In the genomic region with DNA sequence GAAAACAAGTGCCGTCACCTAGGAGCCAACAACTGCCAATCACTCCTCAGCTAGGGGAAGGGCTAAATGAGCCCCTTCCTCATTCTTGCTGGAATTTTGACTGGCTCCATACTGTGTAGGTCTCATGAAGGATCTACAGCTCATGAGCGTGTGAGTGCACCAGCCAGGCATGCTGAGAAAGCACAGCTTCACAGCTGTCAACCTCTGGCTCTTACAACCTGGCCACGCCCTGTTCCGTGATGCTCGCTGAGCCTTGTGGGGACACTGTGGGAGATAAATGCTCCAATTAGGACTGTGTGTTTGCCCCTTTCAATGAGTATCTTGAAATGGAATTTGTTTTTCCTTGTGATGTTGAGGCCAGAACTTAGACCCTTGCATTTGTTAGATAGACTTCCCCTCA, we compare ENCODE assay signal across 18 mouse cellular contexts. TPM values are rescaled to one million over a fixed set of nuclear protein-coding genes. Genes with fewer than 3 reads are reported as not detected.
"Had no signal": no experiment of that assay in that cellular context is flagged by ENCODE, and none has a peak within 500 bp of the region (broad histone marks: within the 10 kb centered on the region; RNA-seq: fewer than 3 reads in every experiment).

No protein-coding gene starts in this region.

- H3K9ac ChIP-seq: limb, embryonic 15.5 days; liver, embryonic 12.5 days; lung, embryonic 14.5 days; neural tube, embryonic 12.5 days had no signal

- H3K27ac ChIP-seq: left cerebral cortex, adult 2 months; limb, embryonic 15.5 days; liver, embryonic 12.5 days; midbrain, embryonic 10.5 days; neural tube, embryonic 12.5 days had no signal

- DNase-seq: kidney, adult 8-10 months; kidney, postnatal 25 days; lung, embryonic 14.5 days; lung, postnatal 14 days; midbrain, embryonic 14.5 days; right cerebral cortex, postnatal 4 days; spleen, adult 18-20 months had no signal

- H3K27me3 ChIP-seq: limb, embryonic 15.5 days had no signal

- H3K4me3 ChIP-seq: left cerebral cortex, adult 2 months; limb, embryonic 15.5 days; liver, embryonic 12.5 days; midbrain, embryonic 10.5 days; neural tube, embryonic 12.5 days had no signal

- H3K9me3 ChIP-seq: limb, embryonic 15.5 days; liver, embryonic 12.5 days; midbrain, embryonic 10.5 days; neural tube, embryonic 12.5 days had no signal

- ATAC-seq: inflammation-experienced regulatory T-cells, adult 6 months; liver, embryonic 12.5 days had no signal

- H3K4me2 ChIP-seq: limb, embryonic 15.5 days; liver, embryonic 12.5 days; lung, embryonic 14.5 days; neural tube, embryonic 12.5 days had no signal

RNA-seq across cellular contexts. Expression of a gene that starts 15.5 kb away (rescaled TPM):
- total RNA-seq: layer of hippocampus, postnatal 25 days; left cerebral cortex, adult 2 months; left cerebral cortex, postnatal 25 days; neutrophil, adult 5-6 weeks had no signal
- polyA plus RNA-seq: inflammation-experienced regulatory T-cells, adult 6 months; limb, embryonic 11.5 days; limb, embryonic 15.5 days; midbrain, embryonic 14.5 days; neural tube, embryonic 12.5 days had no signal

RNA-seq across cellular contexts. Expression of a gene that starts 43.8 kb away (rescaled TPM):
- total RNA-seq: neutrophil, adult 5-6 weeks had no signal
- polyA plus RNA-seq: midbrain, embryonic 10.5 days; midbrain, embryonic 14.5 days; stomach, embryonic 14.5 days had no signal
